Mouse (Mus musculus): ENCODE results near the gene Sbpl. TPM values are rescaled to one million over a fixed set of nuclear protein-coding genes. Genes with fewer than 3 reads are reported as not detected.
A peak's percentile ranks its signal among the peaks of the same experiment; 100 is the strongest.

The Sbpl gene
- polyA plus RNA-seq, 1 experiment from 2014 or later = not detected

- no peaks in the 10 kb centered on the region for H3K36me3 ChIP-seq
- H3K9me3 ChIP-seq (replicated peaks) = no peaks in the 10 kb centered on the region
- ATAC-seq (ENCODE audit: low FRiP score) = no peak
- H3K27ac ChIP-seq (replicated peaks) = no peak overlapping the region
- H3K4me3 ChIP-seq (replicated peaks) = no peak overlapping the region
- no peak overlapping the region for H3K4me2 ChIP-seq
- H3K4me1 ChIP-seq = no peaks in the 10 kb centered on the region
- H3K9ac ChIP-seq (replicated peaks) = no peak overlapping the region
- WGBS = 53% methylated on average over 4 of the region's 4 CpGs
- H3K27me3 ChIP-seq (replicated peaks) = no peaks in the 10 kb centered on the region
Observed at GRCm38 (mm10) chr17:23982912-23983311, 27.8 kb upstream of the Sbpl start.

DNA sequence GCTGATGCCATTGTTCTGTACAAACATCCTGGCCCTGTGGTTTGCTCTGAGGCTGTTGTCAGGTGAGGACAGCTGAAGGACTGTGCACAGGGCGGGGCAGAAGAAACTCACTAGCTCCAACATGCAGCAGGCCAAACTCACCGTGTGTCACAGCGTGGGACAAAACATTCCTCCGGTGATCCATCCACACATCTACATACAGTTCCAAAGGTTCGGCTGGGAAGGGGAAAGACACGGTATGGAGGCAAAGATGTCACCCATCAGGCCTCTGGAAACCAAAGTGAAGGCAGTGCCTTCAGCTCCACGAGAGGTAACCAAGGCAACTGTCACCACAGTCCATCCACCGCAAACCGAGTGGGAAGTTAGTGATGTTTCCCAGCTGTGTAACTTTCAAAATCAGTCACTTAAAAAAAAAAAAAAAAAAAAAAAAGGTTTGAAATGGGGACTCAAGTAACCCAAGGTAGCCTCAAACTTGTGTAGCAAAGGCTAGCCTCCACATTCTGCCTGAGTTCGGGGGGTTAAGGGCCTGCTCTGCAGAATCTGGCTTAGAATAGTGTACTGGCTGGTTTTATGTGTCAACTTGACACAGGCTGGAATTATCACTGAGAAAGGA is 25.3 kb upstream of the Sbpl start, which contains the start of gene Prss30:
Gene Prss30 (minus strand): TSS at position 270 of the 613 bp plus-strand sequence.
- no peak within 1 kb of the TSS for H3K4me3 ChIP-seq (replicated peaks)
- H3K36me3 ChIP-seq = no peaks in the 10 kb centered on the region
- H3K27me3 ChIP-seq (replicated peaks) = no peaks in the 10 kb centered on the region
- H3K4me1 ChIP-seq = no peaks in the 10 kb centered on the region
- H3K9ac ChIP-seq (replicated peaks) = no peak within 1 kb of the TSS
- WGBS = 76% methylated on average over 10 of the region's 10 CpGs
- no peak for ATAC-seq (ENCODE audit: low FRiP score)
- no peak within 1 kb of the TSS for H3K4me2 ChIP-seq
- no peak within 1 kb of the TSS for H3K27ac ChIP-seq (replicated peaks)
- H3K9me3 ChIP-seq (replicated peaks) = no peaks in the 10 kb centered on the region

DNA sequence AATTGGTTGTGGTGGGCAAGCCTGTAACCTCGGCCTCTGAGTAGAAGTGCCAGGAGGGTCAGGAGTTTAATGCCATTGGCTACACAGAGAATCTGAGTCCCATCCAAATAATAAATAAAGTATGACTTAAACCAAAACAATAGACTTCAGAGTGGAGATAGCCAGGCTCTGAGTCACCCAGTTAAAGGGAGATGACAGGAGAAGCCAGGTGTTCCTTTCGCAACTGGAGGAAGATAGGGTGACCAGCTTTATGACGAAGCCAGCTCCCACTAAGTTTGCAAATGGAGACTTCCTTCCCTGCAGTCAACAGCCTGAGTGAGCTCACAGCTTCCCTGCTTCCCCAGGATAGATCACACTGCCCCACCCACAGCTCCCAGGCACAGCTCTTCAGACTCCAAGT is 24.4 kb upstream of the Sbpl start:
- Histone ChIP-seq H3K36me3 (no peaks in the 10 kb centered on the region), H3K4me3 (replicated peaks) (no peak overlapping the region), H3K4me1 (no peaks in the 10 kb centered on the region), H3K27ac (replicated peaks) (no peak overlapping the region), H3K4me2 (no peak overlapping the region), H3K9me3 (replicated peaks) (no peaks in the 10 kb centered on the region), H3K27me3 (replicated peaks) (no peaks in the 10 kb centered on the region), H3K9ac (replicated peaks) (no peak overlapping the region)
- ATAC-seq (ENCODE audit: low FRiP score) = no peak
- 77% methylated on average over 3 of the region's 3 CpGs for WGBS

DNA sequence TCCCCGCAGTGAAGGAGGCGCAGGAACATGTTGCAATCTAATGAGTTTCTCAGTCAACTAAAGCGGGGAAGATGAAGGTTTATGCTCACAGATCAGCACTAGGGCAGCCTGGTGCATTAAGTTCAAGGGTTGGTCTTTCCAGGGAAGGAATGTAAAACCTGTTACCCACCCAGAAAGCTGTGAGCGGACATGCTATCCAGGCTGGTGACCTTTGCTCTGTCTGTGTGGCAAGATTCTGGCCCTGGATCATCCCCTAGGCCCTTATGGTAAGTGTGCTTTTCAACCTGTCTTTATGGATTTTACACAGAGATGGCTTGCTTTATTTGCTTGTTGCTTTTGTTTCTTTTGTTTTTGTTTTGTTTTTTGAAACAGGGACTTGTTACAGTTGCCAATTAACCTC is 21.6 kb upstream of the Sbpl start:
- Histone ChIP-seq H3K4me2 (no peak overlapping the region), H3K9me3 (replicated peaks) (no peaks in the 10 kb centered on the region), H3K9ac (replicated peaks) (no peak overlapping the region), H3K27ac (replicated peaks) (no peak overlapping the region), H3K4me1 (no peaks in the 10 kb centered on the region), H3K36me3 (no peaks in the 10 kb centered on the region), H3K4me3 (replicated peaks) (no peak overlapping the region), H3K27me3 (replicated peaks) (no peaks in the 10 kb centered on the region)
- ATAC-seq (ENCODE audit: low FRiP score) = no peak
- WGBS = 80% methylated on average over 4 of the region's 4 CpGs

- no peak overlapping the region for H3K27ac ChIP-seq (replicated peaks)
- 86% methylated on average over 9 of the region's 9 CpGs for WGBS
- H3K9ac ChIP-seq (replicated peaks) = no peak overlapping the region
Observed at GRCm38 (mm10) chr17:23971315-23971714, 16.2 kb upstream of the Sbpl start.

GRCm38 (mm10) chr17:23969231-23969630 is 14.2 kb upstream of the Sbpl start:
- H3K4me1 ChIP-seq = no peaks in the 10 kb centered on the region
- H3K36me3 ChIP-seq = no peaks in the 10 kb centered on the region
- H3K4me2 ChIP-seq = no peak overlapping the region
- H3K27ac ChIP-seq (replicated peaks) = no peak overlapping the region
- 4% methylated on average over 1 of the region's 1 CpGs for WGBS
- no peaks in the 10 kb centered on the region for H3K9me3 ChIP-seq (replicated peaks)
- H3K9ac ChIP-seq (replicated peaks) = no peak overlapping the region
- no peaks in the 10 kb centered on the region for H3K27me3 ChIP-seq (replicated peaks)
- no peak for ATAC-seq (ENCODE audit: low FRiP score)
- H3K4me3 ChIP-seq (replicated peaks) = no peak overlapping the region

More at GRCm38 (mm10) chr17:23971315-23971714, 16.2 kb upstream of the Sbpl start:
- no peaks in the 10 kb centered on the region for H3K9me3 ChIP-seq (replicated peaks)
- ATAC-seq (ENCODE audit: low FRiP score) = no peak
- H3K4me2 ChIP-seq = no peak overlapping the region
- H3K4me1 ChIP-seq = no peaks in the 10 kb centered on the region
- H3K27me3 ChIP-seq (replicated peaks) = no peaks in the 10 kb centered on the region
- H3K4me3 ChIP-seq (replicated peaks) = no peak overlapping the region
- no peaks in the 10 kb centered on the region for H3K36me3 ChIP-seq

- no peak overlapping the region for H3K27ac ChIP-seq (replicated peaks)
- no peak for ATAC-seq (ENCODE audit: low FRiP score)
- H3K27me3 ChIP-seq (replicated peaks) = no peaks in the 10 kb centered on the region
- H3K36me3 ChIP-seq = no peaks in the 10 kb centered on the region
- H3K9me3 ChIP-seq (replicated peaks) = no peaks in the 10 kb centered on the region
- no peak overlapping the region for H3K4me2 ChIP-seq
- no peak overlapping the region for H3K4me3 ChIP-seq (replicated peaks)
- H3K9ac ChIP-seq (replicated peaks) = no peak overlapping the region
- 65% methylated on average over 2 of the region's 2 CpGs for WGBS
- no peaks in the 10 kb centered on the region for H3K4me1 ChIP-seq
Observed at GRCm38 (mm10) chr17:23968780-23969179, 13.7 kb upstream of the Sbpl start.

GRCm38 (mm10) chr17:23966658-23967401 is 11.8 kb upstream of the Sbpl start:
- WGBS = 89% methylated on average over 10 of the region's 10 CpGs

GRCm38 (mm10) chr17:23965805-23966425 is 10.8 kb upstream of the Sbpl start:
- Histone ChIP-seq H3K4me3 (replicated peaks) (no peak overlapping the region), H3K36me3 (no peaks in the 10 kb centered on the region), H3K4me2 (no peak overlapping the region), H3K27ac (replicated peaks) (no peak overlapping the region), H3K27me3 (replicated peaks) (no peaks in the 10 kb centered on the region), H3K4me1 (no peaks in the 10 kb centered on the region), H3K9ac (replicated peaks) (no peak overlapping the region), H3K9me3 (replicated peaks) (no peaks in the 10 kb centered on the region)
- no peak for ATAC-seq (ENCODE audit: low FRiP score)
- WGBS = 37% methylated on average over 6 of the region's 6 CpGs

More at GRCm38 (mm10) chr17:23966658-23967401, 11.8 kb upstream of the Sbpl start:
- Histone ChIP-seq H3K9me3 (replicated peaks) (no peaks in the 10 kb centered on the region), H3K27ac (replicated peaks) (no peak overlapping the region), H3K4me1 (no peaks in the 10 kb centered on the region), H3K4me2 (no peak overlapping the region), H3K36me3 (no peaks in the 10 kb centered on the region), H3K4me3 (replicated peaks) (no peak overlapping the region), H3K9ac (replicated peaks) (no peak overlapping the region), H3K27me3 (replicated peaks) (no peaks in the 10 kb centered on the region)
- no peak for ATAC-seq (ENCODE audit: low FRiP score)

DNA sequence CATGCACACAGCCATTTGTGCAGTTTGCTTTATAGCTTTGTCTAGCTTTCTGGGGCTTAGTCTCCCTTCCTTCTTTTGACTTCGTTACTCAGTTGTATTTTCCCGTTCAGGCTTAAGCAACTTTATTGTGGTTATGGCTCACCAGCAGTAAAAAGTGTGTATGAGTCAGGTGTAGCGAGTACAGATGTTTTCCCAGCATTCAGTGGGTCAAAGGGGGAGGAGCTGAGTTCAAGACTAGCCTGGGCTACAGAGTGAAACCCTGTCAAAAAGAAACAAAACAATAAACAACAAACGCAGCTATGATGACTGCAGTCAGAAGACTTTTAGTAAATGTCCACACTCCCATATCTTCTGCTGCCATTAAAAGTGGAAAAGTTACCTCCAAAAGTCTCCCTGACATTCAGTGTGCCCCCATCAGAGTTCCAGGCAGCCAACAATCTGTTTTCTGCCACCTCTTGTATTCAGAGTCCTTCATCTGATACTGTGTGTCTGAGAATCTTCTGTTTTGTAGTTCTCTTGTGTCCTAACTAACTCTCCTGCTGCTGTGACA is 6.6 kb upstream of the Sbpl start:
- no peak for ATAC-seq (ENCODE audit: low FRiP score)
- no peak overlapping the region for H3K4me2 ChIP-seq
- no peak overlapping the region for H3K9ac ChIP-seq (replicated peaks)
- no peaks in the 10 kb centered on the region for H3K36me3 ChIP-seq
- no peak overlapping the region for H3K4me3 ChIP-seq (replicated peaks)
- no peaks in the 10 kb centered on the region for H3K9me3 ChIP-seq (replicated peaks)
- H3K27ac ChIP-seq (replicated peaks) = no peak overlapping the region
- 37% methylated on average over 4 of the region's 4 CpGs for WGBS
- H3K4me1 ChIP-seq = 0 out of 2 replicates have a peak, but pooled peaks cover 4% of the 10 kb centered on the region
- no peaks in the 10 kb centered on the region for H3K27me3 ChIP-seq (replicated peaks)

DNA sequence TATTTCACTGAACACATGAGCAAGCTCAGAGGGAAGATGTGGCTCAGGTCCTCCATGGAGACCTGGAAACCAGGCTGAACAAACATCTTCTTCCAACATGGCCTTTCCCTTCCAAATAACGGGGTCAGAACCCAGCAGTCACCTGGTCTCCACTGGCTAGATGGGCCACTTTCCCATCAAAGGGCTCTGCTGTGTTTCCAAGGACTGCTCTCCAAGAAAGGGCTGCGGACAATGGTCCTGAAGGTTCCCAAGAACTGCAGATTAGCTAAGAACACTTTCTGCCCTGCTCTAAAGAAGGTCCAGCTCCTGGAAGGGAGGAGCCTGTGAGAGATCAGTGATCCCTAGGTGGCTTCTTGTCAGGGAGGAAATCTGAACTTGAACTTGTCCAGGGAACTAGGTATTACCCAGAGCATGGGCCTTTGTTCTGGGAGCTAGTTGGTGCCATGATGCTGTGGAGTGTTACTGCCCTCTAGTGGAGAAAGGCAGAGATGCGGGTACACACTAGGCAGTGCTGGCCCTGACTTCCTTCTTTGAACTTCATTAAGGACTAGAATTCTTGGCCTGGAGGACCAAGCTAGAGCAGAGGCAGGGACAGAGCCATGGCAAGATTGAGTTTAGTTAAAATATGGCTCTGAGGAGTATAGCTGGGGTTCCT is 5.1 kb upstream of the Sbpl start:
- Histone ChIP-seq H3K27ac (replicated peaks) (peak overlapping the region; percentile 28; the same call in 1 of the 2 replicates), H3K36me3 (no peaks in the 10 kb centered on the region), H3K4me2 (no peak overlapping the region), H3K9me3 (replicated peaks) (no peaks in the 10 kb centered on the region), H3K4me3 (replicated peaks) (no peak overlapping the region), H3K27me3 (replicated peaks) (no peaks in the 10 kb centered on the region), H3K9ac (replicated peaks) (no peak overlapping the region), H3K4me1 (0 out of 2 replicates have a peak, but pooled peaks cover 4% of the 10 kb centered on the region)
- WGBS = 44% methylated on average over 3 of the region's 3 CpGs
- ATAC-seq (ENCODE audit: low FRiP score) = peak; percentile 94
